Mouse (Mus musculus) heart, adult 9 months (tissue): ENCODE results near the gene Anxa4.
A peak's percentile ranks its signal among the peaks of the same experiment; 100 is the strongest.

Experiments
- DNase-seq, 2 experiments: peaks; one replicate each; pipeline ENCODE4 v3.0.0; 2022; ENCODE audit warnings: low spot score in 2 of 2

The Anxa4 gene

GRCm38 (mm10) chr6:86754105-86754863, 39.1 kb downstream of the Anxa4 start:
- no peak for DNase-seq

- DNase-seq: no peak
Measured at GRCm38 (mm10) chr6:86752843-86753485, 40.4 kb downstream of the Anxa4 start.

DNA sequence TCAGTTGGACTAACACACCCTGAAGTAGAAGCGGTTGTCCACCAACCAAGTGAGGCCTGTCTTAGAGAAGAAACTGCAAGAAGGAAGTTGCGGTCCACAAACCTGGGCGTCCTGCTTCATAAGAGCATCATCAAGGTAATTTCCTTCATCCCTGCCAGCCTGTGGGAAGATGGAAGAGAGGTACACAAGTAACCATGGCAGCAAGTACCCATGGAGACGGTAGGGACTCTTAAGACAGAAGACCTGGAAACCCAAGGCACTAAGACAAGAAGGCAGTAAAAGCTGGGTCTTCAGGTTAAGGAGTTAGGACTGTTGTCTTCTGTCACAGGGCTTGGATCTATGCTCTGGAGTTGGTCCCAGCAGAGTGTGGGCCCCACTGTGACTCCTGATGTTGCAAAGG, 42.4 kb downstream of the Anxa4 start:
- no peak for DNase-seq

- no peak for DNase-seq
Measured at GRCm38 (mm10) chr6:86749817-86750216, 43.6 kb downstream of the Anxa4 start.

GRCm38 (mm10) chr6:86747171-86747570, 46.2 kb downstream of the Anxa4 start:
- peak in 1 of 2 experiments; percentile 36 for DNase-seq

DNA sequence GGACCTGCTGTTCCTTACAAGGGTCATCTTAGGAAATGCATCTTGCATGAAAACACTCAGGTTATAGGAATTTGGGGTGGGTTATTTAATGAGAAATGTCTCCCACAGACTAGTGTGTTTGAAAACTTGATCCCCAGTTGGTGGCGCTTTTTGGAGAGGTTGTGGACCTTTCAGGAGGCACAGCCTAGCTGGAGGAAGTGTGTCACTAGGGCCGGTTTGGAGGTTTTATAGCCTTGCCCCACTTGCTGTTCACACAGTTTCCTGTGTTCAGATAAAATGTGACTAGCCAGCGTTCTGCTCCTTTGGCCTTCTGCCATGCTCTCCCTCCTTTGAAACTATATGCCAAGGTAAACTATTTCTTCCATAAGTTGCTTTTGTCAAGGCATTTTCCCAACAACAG, 52.7 kb downstream of the Anxa4 start:
- no peak for DNase-seq

DNA sequence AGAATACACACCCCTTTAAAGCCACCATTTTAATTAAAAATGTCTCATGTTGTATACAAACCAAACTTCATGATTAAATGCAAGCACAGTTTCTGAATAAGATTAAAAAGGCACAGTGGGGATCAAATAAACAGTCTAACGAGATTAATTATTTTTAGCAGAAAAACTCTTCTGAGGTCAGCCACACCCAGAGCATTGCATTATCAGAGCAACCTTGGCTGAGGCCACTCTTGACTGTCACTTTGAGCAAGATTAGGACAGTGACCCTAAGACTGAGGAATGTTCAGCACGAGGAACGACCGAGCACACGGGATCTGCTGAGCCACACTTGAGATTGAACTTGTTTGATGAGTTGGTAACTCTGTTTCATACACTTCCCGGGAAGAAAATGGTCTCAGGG, 56.6 kb downstream of the Anxa4 start:
- no peak for DNase-seq

- DNase-seq: no peak
Measured at GRCm38 (mm10) chr6:86736313-86736712, 57.1 kb downstream of the Anxa4 start.

GRCm38 (mm10) chr6:86733183-86733876, 60.1 kb downstream of the Anxa4 start, which contains the start of gene Gmcl1:
Gene Gmcl1 (minus strand): TSS chr6:86733383.
- DNase-seq: peak; percentile 89 to 91

DNA sequence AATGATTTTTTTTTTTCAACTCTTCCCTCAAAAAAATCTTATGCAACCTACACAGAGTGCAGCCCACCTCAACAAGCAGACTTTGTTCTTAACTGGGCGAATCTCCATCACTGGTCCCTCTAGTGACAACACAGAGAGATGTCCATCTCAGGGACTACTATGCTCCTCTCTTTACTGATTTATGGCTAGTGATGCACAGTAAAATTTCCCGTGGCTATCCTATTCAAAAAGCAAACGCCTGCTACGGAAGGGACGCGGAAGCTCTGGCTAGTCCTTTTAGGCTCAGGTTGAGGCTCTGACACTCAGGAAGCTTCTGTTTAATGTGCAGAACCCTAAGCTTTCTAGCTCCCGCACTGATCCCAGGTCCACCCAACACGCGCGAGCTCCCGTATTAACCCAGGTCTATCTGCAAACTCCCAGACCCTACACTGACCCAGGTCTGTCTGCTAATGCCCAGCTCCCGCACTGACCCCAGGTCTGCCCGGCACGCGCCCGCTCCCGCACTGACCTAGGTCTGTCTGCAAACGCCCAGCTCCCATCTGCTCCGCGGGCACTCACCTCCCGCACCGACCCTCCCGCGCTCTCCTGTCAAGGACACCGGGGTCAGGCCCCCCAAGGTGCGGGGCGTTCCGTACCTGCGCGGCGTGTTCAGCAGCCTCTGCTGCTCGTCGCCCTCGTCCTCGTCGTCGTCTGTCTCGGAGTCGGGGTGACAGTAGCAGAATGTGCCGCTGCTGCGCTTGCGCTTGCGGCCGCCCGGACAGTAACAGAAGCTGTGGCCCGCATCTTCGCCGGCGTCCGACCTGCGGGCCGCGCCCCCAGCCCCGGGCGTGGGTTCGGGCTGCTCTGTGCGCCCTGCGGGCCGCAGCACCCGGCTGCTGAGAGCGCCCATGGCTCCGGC, 60.9 kb downstream of the Anxa4 start:
- peak; percentile 7 to 25 for DNase-seq

GRCm38 (mm10) chr6:86728711-86729110, 64.7 kb downstream of the Anxa4 start:
- no peak for DNase-seq

DNA sequence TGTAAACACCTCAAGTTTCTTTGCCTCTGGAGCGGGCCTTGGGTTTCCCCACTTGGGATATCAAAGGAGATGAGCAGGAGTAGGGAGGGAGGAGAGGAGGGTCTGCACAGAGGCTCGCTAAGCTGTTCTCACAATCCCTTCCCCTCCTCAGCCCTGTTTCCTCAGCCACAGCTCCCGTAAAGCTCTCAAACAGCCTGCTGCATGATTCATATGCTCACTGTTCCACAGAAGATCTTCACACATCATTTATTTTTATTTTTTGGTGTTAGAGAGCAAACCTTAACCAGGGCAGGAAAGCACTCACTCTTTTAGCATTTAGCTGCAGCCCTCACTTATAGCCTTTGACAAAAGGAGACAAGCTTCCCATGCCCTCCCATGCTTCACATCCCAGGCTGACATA, 71.4 kb downstream of the Anxa4 start:
- DNase-seq: no peak

DNA sequence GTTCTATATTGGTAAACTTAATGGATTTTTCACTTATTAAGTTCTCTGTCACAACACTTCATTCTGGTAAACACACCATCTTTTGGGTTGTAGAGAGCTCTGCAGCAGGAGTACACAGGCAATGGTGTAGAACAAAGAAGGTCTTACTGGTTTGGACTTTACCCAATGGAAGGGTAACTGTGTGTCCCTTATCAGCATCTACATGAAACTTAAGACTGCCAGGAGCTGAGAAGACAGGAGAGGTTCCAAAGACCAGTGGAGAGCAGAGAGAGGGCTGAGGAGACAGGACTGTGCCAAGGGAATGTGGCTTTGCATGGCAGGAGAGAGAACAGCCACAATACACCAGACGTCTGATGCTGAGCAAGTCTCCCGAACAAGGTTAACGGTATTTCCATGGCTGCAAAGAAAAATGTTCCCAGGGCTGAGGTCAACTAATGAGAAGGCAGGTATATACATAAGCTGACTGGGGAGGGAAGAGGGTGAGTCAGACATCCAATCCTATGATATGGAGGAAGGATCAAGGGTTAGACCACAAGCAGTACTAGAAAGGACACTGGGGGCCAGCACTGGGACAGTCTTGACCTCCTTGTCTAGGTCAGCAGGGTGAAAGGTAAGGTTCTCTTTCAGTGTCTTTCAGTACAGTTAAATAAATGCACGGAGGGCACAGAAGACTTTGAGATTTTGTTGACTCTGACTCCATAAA, 85.2 kb downstream of the Anxa4 start:
- no peak for DNase-seq

DNA sequence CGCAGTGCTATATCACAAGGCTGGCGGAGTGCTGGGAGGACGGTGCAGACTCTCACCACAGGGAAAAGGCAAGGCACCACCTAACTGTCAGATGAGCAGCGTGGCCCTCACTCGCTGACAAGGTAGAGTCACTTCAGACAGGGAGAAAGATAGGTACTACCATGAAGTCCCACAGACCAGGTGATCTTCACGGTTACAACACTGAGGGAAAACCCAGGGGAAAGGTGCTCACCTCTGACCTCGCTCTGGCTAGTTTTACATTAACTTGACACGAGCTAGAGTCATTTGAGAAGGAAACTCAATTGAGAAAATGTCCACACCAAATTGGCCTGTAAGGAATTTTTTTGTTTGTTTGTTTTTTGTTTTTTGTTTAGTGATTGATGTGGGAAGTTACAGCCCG, 90.8 kb downstream of the Anxa4 start:
- DNase-seq: no peak

DNA sequence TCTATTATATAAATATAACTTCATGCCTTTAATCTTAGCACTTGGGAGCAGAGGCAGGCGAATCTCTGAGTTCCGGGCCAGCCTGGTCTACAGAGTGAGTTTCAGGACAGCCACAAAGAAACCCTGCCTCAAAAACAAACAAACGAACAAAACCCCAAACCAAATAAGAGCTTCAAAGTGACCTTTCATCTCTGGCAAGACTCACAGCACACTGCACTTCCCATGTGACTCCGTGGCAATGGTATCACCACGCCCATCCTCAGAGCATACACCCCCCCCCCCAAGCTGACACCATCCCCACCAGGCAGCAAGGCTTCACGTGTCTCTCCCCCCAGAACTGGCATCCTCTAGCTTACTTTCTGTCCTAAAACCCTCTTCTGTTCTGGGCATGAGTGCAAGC, 95.5 kb downstream of the Anxa4 start:
- DNase-seq: no peak

GRCm38 (mm10) chr6:86696213-86696612, 97.2 kb downstream of the Anxa4 start:
- DNase-seq: no peak

DNA sequence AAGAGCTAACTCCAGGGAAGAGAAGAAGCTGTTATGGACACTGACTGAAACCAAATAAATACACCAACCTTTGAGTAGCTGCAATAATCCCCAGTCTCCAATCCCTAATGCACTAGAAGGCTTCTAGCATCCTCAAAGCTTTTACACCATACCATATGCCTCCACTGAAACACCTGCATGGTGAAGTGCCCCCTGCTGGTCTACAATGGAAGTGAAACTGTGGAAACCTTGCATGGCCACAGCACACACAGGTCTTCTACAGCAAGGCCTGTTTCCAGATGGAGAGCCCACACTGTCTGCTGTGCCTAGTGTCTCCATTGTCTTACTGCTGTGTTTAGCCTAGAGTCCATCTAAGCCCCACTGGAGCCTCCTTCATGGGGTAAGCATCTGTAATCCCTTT, 98.9 kb downstream of the Anxa4 start:
- DNase-seq: peak in 1 of 2 experiments; percentile 13

- no peak for DNase-seq
Measured at GRCm38 (mm10) chr6:86689671-86690070, 103.7 kb downstream of the Anxa4 start.

GRCm38 (mm10) chr6:86686971-86687370, 106.4 kb downstream of the Anxa4 start:
- no peak for DNase-seq
